Mouse (Mus musculus): ENCODE data around the gene Gstm2.

Gene Gstm2

GRCm38 (mm10) chr3:107941261-107941660 is 45.0 kb downstream of the Gstm2 start:
- DNase-seq (ENCODE audit: low spot score in 2 of 2) = no peak

- no peak for DNase-seq (ENCODE audit: low spot score in 2 of 2)
These were observed 45.7 kb downstream of the Gstm2 start for GRCm38 (mm10) chr3:107940524-107940923.

GRCm38 (mm10) chr3:107939830-107940229 is 46.4 kb downstream of the Gstm2 start:
- DNase-seq (ENCODE audit: low spot score in 2 of 2) = no peak

- DNase-seq (ENCODE audit: low spot score in 2 of 2) = peak in 1 of 2 experiments; percentile 53
These were observed 46.9 kb downstream of the Gstm2 start for GRCm38 (mm10) chr3:107939403-107939802.

GRCm38 (mm10) chr3:107935888-107936287 is 50.4 kb downstream of the Gstm2 start:
- no peak for DNase-seq (ENCODE audit: low spot score in 2 of 2)

GRCm38 (mm10) chr3:107935268-107935667 is 51.0 kb downstream of the Gstm2 start:
- no peak for DNase-seq (ENCODE audit: low spot score in 2 of 2)

- no peak for DNase-seq (ENCODE audit: low spot score in 2 of 2)
These were observed 54.1 kb downstream of the Gstm2 start for GRCm38 (mm10) chr3:107932128-107932527.

Measured in cerebellum, postnatal 4 days (tissue).